Mouse (Mus musculus) hindbrain, embryonic 10.5 days (tissue): ENCODE data around the gene Zfp654. TPM values are rescaled to one million over a fixed set of nuclear protein-coding genes. Genes with fewer than 3 reads are reported as not detected.

ENCODE experiments used
- DNase-seq: peaks from one replicate; pipeline ENCODE4 v3.0.0-alpha.2; 2017; ENCODE audit warnings: low spot score
- H3K27ac ChIP-seq: fragments of 300-500 bp; sonication (generic); 2 replicates; pipeline ENCODE4 v1.5.1; 2016; ENCODE audit warnings: mild to moderate bottlenecking, moderate library complexity
- H3K27me3 ChIP-seq: fragments of 300-500 bp; sonication (generic); 2 replicates; pipeline ENCODE4 v1.6.1; 2016; ENCODE audit warnings: mild to moderate bottlenecking; ENCODE audit not compliant: poor library complexity, insufficient read depth, severe bottlenecking
- H3K36me3 ChIP-seq: fragments of 300-500 bp; sonication (generic); 2 replicates; pipeline ENCODE4 v1.6.1; 2016; ENCODE audit warnings: mild to moderate bottlenecking, moderate library complexity
- H3K4me1 ChIP-seq: fragments of 300-500 bp; sonication (generic); replicated peaks from 2 replicates; pipeline ENCODE4 v1.6.1; 2016; ENCODE audit warnings: mild to moderate bottlenecking
- H3K4me3 ChIP-seq: fragments of 300-500 bp; sonication (generic); 2 replicates; pipeline ENCODE4 v1.5.1; 2016; ENCODE audit warnings: mild to moderate bottlenecking, moderate library complexity
- H3K9me3 ChIP-seq: fragments of 300-500 bp; sonication (generic); 2 replicates; pipeline ENCODE4 v1.6.1; 2016; ENCODE audit warnings: mild to moderate bottlenecking, moderate library complexity
- WGBS: fragments of 180-500 bp; shearing (Covaris S2); methylation state at CpG from one replicate; pipeline ENCODE4 v1.1.7; 2016; 5-methylcytosine and 5-hydroxymethylcytosine counted together
- polyA plus RNA-seq: library from polyadenylated mRNA; unstranded; fragments of >200 nt; fragmentation: Nextera tagmentation; extraction: Ambion mirVana; gene quantifications from 2 replicates; pipeline ENCODE4 v1.2.1, GENCODE M21; 2016

Zfp654 gene
- polyA plus RNA-seq, 1 experiment from 2014 or later, result 4.9 TPM

DNA sequence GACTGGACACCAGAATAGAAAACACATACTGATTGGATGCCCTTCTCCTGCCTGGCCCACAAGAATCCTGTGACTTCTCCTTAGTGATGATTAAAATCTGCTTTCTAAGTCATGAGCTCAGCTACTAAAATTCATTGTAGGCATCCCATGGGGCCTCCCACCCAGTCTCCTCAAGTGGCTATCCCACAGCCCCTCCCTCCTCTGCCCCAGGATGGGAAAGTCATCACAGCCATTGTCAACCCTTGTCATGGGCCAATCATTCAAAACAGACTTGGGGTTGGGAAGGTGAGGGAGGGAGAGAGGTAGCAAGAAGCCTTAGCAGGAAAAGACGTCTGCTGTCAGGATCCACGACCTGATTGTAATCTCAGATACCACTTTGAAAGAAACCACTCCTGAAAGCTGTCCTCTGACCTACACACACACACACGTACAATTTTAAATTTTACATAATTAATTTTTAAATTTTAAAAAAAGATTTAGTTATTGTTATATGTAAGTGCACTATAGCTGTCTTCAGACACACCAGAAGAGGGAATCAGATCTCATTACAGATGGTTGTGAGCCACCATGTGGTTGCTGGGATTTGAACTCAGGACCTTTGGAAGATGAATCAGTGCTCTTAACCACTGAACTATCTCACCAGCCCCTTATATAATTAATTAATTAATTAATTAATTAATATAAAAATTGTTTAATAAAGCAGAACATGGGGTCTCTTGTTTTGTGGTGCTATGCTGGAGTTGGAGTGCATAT, 97.3 kb downstream of the Zfp654 start:
- H3K4me3 ChIP-seq, result no peak overlapping the region
- WGBS, result 70% methylated on average over 3 of the region's 3 CpGs

DNA sequence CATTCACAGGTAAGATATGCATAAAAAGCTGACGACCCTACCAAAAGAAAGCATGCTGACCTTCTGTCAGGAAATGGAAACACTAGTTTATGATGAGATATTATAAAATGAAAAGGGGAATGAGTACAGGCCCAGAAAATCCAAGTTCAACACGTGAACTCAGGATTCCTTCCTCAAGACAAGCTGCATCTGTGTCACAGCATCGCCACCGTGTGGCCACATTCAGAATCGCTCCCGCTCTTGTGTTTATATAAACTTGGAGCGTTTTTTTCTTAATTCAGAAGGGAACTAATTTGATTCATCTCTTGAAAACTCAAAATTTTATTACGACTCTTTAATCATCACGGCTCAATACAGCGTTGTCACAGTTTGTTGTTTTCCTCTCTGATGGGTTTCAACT, 103.2 kb downstream of the Zfp654 start:
- no peaks in the 10 kb centered on the region for H3K9me3 ChIP-seq
- no peaks in the 10 kb centered on the region for H3K4me1 ChIP-seq
- no peak overlapping the region for H3K4me3 ChIP-seq
- no peaks in the 10 kb centered on the region for H3K36me3 ChIP-seq
- DNase-seq, result peak; percentile 70
- WGBS, result 10% methylated on average over 10 of the region's 10 CpGs
- H3K27ac ChIP-seq, result no peak overlapping the region
- H3K27me3 ChIP-seq, result no peaks in the 10 kb centered on the region

More for the DNA sequence above, 97.3 kb downstream of the Zfp654 start:
- Histone ChIP-seq H3K27me3 (no peaks in the 10 kb centered on the region), H3K36me3 (0 out of 2 replicates have a peak, but pooled peaks cover 7% of the 10 kb centered on the region), H3K9me3 (no peaks in the 10 kb centered on the region), H3K27ac (no peak overlapping the region), H3K4me1 (no peaks in the 10 kb centered on the region)
- no peak for DNase-seq

DNA sequence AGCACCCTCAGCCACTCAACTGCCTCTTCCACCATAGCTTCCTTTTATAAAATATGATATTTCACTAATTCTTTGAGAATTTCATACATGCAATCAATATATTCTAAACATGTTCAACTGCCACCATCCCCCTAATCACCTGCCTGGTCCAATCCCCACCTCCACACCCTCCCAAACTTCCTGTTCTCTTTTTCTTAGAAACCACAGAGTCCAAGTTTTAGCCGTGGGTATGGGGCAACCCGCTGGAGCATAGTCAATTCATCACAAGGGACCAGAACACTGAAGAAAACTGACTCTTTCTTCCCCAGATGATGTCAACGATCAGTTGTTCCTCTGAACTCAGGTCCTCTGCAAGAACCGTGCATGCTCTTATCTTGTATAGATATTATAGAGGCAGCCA, 106.4 kb downstream of the Zfp654 start:
- no peaks in the 10 kb centered on the region for H3K9me3 ChIP-seq
- no peak for DNase-seq
- 87% methylated on average over 4 of the region's 4 CpGs for WGBS
- H3K36me3 ChIP-seq, result no peaks in the 10 kb centered on the region
- no peaks in the 10 kb centered on the region for H3K27me3 ChIP-seq
- H3K4me3 ChIP-seq, result no peak overlapping the region
- H3K27ac ChIP-seq, result no peak overlapping the region
- no peaks in the 10 kb centered on the region for H3K4me1 ChIP-seq

DNA sequence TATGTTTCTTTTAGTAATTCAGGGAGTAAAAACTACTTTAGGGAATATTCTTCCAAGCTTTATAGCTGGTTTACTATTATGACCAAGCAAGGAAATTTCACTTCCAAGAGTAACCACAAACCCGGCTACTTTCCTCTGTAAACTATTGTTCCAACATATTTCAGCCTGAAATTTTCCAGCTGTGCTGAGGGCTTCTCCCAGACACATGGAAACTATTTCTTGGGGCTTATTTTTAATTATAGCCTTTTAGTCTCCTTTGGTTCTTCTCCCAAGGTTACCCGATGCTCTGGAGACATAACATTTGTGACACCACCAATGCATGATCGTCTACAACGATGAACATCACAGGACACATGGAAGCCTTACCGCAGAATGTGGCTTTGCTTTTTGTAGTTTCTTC, 114.2 kb downstream of the Zfp654 start:
- Histone ChIP-seq H3K4me3 (no peak overlapping the region), H3K9me3 (no peaks in the 10 kb centered on the region), H3K27me3 (no peaks in the 10 kb centered on the region), H3K4me1 (no peaks in the 10 kb centered on the region), H3K27ac (no peak overlapping the region), H3K36me3 (no peaks in the 10 kb centered on the region)
- no peak for DNase-seq
- 90% methylated on average over 5 of the region's 5 CpGs for WGBS

Other genes with a start within 250 kb of the Zfp654 start
- not detected in 2 replicates for gene Csnka2ip, start 249.2 kb downstream of the Zfp654 start, polyA plus RNA-seq
- gene 4930453N24Rik, start 80.5 kb downstream of the Zfp654 start, polyA plus RNA-seq, result 27.0 and 29.4 TPM in 2 replicates
- gene Cggbp1, start 344 bp upstream of the Zfp654 start, polyA plus RNA-seq, result 72.7 and 84.7 TPM in 2 replicates